8 mouse cellular contexts compared by ENCODE assay signal in genomic region chr3:105165355-105165754, GRCm38 (mm10).
A peak's percentile ranks its signal among the peaks of the same experiment; 100 is the strongest.
DNase-seq lines count a peak whose midpoint lies in the region; ATAC-seq lines count a peak whose summit lies in the region.

No protein-coding gene starts in this region.

- WGBS in midbrain, embryonic 11.5 days, result 64% methylated on average over 2 of the region's 2 CpGs
- WGBS in midbrain, embryonic 16.5 days, result 71% methylated on average over 2 of the region's 2 CpGs
- 12% methylated on average over 2 of the region's 2 CpGs for WGBS in limb, embryonic 13.5 days

- no peak overlapping the region for H3K4me3 ChIP-seq in midbrain, embryonic 11.5 days (ENCODE audit: low read depth, low read length)
- no peak overlapping the region for H3K4me3 ChIP-seq in midbrain, embryonic 16.5 days (ENCODE audit: low read depth, low read length)
- no peak overlapping the region for H3K4me3 ChIP-seq in limb, embryonic 13.5 days

- no peaks in the 10 kb centered on the region for H3K4me1 ChIP-seq in midbrain, embryonic 11.5 days (ENCODE audit: control insufficient read depth, insufficient read depth, low read length)
- 0 out of 2 replicates have a peak, but pooled peaks cover 5% of the 10 kb centered on the region for H3K4me1 ChIP-seq in midbrain, embryonic 16.5 days (ENCODE audit: control insufficient read depth, insufficient read depth, low read length)
- no peaks in the 10 kb centered on the region for H3K4me1 ChIP-seq in limb, embryonic 13.5 days

- H3K27me3 ChIP-seq in midbrain, embryonic 11.5 days (ENCODE audit: control insufficient read depth, insufficient read depth, low read length), result no peaks in the 10 kb centered on the region
- H3K27me3 ChIP-seq in midbrain, embryonic 16.5 days (ENCODE audit: control insufficient read depth, insufficient read depth, low read depth, low read length), result no peaks in the 10 kb centered on the region
- H3K27me3 ChIP-seq in limb, embryonic 13.5 days, result no peaks in the 10 kb centered on the region

- no peak overlapping the region for H3K9ac ChIP-seq in midbrain, embryonic 11.5 days (ENCODE audit: low read length)
- H3K9ac ChIP-seq in midbrain, embryonic 16.5 days (ENCODE audit: low read depth, low read length), result no peak overlapping the region
- H3K9ac ChIP-seq in limb, embryonic 13.5 days, result no peak overlapping the region

- no peaks in the 10 kb centered on the region for H3K36me3 ChIP-seq in midbrain, embryonic 11.5 days (ENCODE audit: control insufficient read depth, insufficient read depth, low read length)
- no peaks in the 10 kb centered on the region for H3K36me3 ChIP-seq in midbrain, embryonic 16.5 days (ENCODE audit: control insufficient read depth, insufficient read depth, low read length)
- no peaks in the 10 kb centered on the region for H3K36me3 ChIP-seq in limb, embryonic 13.5 days

- H3K9me3 ChIP-seq in midbrain, embryonic 11.5 days (ENCODE audit: control insufficient read depth, low read length), result no peaks in the 10 kb centered on the region
- H3K9me3 ChIP-seq in midbrain, embryonic 16.5 days (replicated peaks; ENCODE audit: control insufficient read depth, low read length, poor library complexity, severe bottlenecking), result no peaks in the 10 kb centered on the region
- H3K9me3 ChIP-seq in limb, embryonic 13.5 days, result 0 out of 2 replicates have a peak, but pooled peaks cover 3% of the 10 kb centered on the region

- H3K27ac ChIP-seq in midbrain, embryonic 11.5 days (ENCODE audit: low read depth, low read length), result no peak overlapping the region
- no peak overlapping the region for H3K27ac ChIP-seq in midbrain, embryonic 16.5 days (ENCODE audit: low read length)
- H3K27ac ChIP-seq in limb, embryonic 13.5 days, result no peak overlapping the region

- peak; percentile 90 for DNase-seq in midbrain, embryonic 11.5 days (ENCODE audit: low spot score, missing footprints)
- peak; percentile 57 for DNase-seq in cerebellum, adult 11-12 months
- DNase-seq in frontal cortex, postnatal 10 days (ENCODE audit: low spot score in 2 of 2), result peak; percentile 27 to 50
- peak; percentile 89 for DNase-seq in kidney, adult 9 months
- DNase-seq in retina, adult 2 months (ENCODE audit: low read depth, low spot score), result peak; percentile 29
- peak; percentile 68 to 73 for DNase-seq in thymus, postnatal 36 days

- H3K4me2 ChIP-seq in midbrain, embryonic 11.5 days, result no peak overlapping the region
- no peak overlapping the region for H3K4me2 ChIP-seq in midbrain, embryonic 16.5 days (ENCODE audit: low read length)
- H3K4me2 ChIP-seq in limb, embryonic 13.5 days (replicated peaks), result no peak overlapping the region

- no peak for ATAC-seq in midbrain, embryonic 11.5 days (ENCODE audit: low FRiP score)
- no peak for ATAC-seq in midbrain, embryonic 16.5 days
- 0 out of 2 replicates have a peak, but pooled peaks have one; percentile 54 for ATAC-seq in limb, embryonic 13.5 days (ENCODE audit: low FRiP score, low read depth)

Comparison
In these comparisons a context has a peak if more than half of its experiments do, and no peak if none do; other contexts are left out.
1. DNase-seq: peak in every context shown above with its lines; median percentile 90 in midbrain, embryonic 11.5 days; 89 in kidney, adult 9 months; 70 in thymus, postnatal 36 days; 57 in cerebellum, adult 11-12 months; 38 in frontal cortex, postnatal 10 days; 29 in retina, adult 2 months.